Mouse (Mus musculus) regulatory T cell (primary cell): ENCODE data around the gene Hsf4.

Experiments
- in situ Hi-C: fragments of 300-600 bp; cut with MboI, MseI; formaldehyde crosslinking; loops from one replicate; pipeline ENCODE4 v1.15.1; 2025; ENCODE audit warnings: high pct_unique_total_duplicates

Hsf4 gene

DNA sequence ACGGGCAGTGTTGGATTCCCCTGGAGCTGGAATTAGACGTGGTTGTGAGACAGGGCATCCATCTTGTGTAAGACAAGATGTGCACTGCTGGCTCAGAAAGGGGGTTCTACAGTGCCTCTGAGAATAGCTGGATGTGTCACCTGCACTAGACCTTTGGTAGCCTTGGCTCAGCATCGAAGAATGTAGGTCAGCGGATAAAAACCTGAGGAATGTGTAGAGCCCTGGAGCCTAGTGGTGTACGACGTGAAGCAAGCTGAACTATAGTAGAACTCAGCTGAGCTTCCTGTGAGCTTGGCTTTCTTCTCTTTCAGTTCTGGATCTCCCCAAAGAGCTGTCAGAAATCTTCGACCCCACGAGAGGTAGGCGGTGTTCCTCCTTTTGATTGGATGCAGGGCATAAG, 34.3 kb downstream of the Hsf4 start:
- in situ Hi-C loops: no loop called here

DNA sequence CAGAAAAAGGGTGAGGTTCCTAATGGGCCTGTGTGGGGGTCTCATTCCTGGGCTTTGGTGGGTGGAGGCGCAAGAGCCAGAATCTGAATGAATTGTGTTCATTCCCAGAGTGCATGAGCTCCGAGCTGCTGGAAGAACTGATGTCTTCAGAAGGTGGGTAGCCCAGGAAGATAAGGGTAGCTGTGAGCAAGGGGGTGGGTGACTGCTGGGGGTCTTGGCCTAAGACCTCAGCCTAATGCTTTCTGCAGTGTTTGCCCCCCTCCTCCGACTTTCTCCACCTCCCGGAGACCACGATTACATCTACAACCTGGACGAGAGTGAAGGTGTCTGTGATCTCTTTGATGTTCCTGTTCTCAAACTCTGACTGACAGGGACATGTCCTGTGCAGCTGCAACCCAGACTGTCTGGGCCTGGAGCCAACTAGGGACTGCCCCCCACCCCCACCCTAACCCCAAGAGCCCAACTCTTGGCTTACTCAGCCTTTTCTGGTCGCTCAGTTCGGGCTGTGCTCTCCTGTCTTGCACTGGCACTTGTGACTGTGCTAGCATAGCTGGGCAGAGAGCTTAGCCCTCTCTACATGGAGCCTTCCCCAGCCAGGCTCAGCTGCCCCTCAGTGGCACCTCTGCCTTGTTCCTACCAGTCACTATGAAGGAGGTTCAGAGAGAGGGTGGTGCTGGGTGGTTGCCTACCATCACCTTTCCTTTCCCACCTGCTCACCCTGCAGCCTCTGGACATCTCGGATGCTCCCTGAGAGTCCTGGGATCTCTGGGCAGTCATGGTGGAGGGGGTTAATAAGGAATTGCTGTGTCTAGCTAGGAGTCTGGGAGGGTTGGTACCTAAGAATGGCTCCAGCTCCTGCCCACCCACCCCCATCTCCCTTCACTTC, 35.0 kb downstream of the Hsf4 start:
- in situ Hi-C loops: no loop called here

DNA sequence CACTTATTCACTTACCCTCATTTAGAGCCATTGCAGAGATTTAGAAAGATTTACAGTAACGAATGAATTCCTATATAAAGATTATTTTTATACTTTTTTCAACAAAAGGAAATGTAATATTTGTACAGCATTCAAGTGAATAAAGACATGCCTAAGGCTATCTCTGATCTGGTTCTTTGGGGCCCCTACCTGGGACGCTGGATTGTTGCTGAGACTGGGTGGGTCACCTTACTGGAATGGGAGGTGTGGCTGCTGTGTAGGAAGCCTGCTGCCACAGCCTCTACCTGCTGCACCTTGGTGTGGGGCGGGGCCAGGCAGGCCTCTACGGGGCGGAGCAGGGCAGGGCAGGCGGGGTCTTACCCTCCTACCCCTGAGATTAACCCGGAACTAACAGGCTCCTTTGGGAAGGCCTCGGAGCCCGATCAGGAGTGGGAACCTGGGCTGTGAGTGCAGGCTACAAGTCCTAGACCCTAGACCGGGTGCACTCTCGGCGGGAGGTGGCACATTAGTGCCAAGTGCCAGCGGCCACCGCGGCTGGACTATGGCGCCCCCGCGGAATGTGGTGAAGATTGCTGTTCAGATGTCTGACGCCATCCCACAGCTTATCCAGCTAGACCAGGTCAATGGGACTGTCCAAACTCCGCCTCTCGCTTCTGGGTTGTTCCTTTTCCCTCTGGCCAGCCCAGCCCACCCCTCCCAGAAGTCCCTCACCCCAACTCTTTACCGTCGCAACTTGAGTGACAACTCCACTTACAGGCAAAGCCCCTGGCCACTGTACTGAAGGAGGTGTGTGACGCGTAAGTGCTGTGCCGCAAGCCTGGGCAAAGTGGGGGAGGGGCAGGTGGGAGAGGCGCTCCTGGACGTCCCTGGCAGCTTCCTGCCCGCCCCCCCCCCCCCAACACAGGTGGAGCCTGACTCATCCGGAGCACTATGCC, 35.9 kb downstream of the Hsf4 start, which contains the start of gene Elmo3:
TSS of gene Elmo3 (plus strand) at position 391 of the 935 bp plus-strand sequence.
- in situ Hi-C loops: no loop called here

DNA sequence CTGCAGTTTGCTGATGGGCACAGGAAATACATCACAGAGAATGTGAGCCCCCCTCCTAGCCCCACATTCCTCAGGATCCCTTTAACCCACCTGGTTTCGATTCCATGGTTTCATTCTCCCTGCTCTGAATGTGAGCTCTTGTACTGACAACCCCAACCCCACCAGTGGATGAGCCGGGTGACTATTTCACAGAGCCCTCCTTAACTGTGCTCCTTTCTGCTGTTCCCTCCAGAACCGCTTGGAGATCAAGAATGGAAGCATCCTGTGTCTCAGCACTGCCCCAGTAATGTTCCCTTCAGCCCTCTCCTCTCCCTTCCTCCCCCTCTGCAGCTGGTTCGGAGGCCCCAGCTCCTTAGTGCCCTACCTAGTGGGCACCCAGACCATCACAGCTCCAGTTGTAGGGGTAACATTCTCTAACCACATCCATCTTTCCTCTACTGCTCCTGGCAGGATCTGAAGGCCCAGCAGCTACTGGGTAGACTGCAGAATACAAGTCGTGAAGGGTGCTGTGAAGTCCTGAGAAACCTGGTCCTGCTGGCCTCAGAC, 36.6 kb downstream of the Hsf4 start:
- in situ Hi-C loops: no loop called here

DNA sequence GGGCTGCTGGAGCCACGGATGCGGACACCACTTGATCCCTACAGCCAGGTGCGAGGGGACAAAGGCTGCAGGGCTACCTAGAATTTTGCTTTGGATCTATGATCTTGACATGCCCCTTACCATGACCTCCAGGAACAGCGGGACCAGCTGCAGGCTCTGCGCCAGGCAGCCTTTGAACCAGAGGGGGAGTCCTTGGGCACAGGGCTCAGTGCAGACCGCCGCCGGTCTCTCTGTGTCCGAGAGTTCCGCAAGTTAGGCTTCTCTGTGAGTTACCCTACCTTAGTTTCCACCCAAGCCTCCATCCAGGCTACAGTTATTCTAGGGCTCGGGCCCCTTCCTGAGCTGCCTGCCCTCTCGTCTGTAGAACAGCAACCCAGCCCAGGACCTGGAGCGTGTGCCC, 38.1 kb downstream of the Hsf4 start:
- in situ Hi-C loops: no loop called here

DNA sequence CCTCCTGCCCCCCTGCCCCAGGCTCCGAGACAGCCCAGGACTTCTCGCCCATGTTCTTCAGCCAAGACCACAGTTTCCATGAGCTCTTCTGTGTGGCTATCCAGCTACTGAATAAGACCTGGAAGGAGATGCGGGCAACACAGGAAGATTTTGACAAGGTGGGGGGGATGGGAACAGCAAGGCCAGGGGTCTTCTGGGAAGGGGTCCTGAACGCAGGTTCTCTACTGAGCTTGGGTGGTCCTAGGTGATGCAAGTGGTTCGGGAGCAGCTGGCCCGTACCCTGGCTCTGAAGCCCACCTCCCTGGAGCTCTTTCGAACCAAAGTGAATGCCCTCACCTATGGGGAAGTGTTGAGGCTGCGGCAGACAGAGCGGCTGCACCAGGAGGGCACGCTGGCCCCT, 38.8 kb downstream of the Hsf4 start:
- in situ Hi-C loops: no loop called here

DNA sequence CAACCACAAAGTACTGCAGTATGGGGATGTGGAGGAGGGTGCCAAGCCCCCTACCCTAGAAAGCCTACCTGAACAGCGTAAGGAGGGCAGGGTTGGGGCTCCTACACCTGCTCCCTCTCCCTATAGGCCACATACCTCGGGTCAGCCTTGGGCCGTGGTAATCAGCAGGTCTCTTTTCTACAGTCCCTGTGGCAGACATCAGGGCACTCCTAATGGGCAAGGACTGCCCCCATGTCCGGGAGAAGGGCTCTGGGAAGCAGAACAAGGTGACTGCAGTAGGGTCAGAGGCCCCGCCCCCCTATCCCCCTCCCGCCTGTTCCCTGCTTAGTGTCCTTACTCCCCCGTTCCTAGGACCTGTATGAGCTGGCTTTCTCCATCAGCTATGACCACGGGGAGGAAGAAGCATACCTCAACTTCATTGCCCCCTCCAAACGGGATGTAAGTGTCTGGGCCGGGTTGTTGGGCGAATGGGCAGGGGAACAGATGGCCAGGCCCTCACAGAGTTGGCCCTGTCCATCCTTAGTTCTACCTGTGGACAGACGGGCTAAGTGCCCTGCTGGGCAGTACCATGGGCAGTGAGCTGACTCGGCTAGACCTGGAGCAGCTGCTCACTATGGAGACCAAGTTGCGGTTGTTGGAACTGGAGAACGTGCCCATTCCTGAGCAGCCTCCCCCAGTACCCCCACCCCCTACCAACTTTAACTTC, 39.7 kb downstream of the Hsf4 start:
- in situ Hi-C loops: no loop called here

DNA sequence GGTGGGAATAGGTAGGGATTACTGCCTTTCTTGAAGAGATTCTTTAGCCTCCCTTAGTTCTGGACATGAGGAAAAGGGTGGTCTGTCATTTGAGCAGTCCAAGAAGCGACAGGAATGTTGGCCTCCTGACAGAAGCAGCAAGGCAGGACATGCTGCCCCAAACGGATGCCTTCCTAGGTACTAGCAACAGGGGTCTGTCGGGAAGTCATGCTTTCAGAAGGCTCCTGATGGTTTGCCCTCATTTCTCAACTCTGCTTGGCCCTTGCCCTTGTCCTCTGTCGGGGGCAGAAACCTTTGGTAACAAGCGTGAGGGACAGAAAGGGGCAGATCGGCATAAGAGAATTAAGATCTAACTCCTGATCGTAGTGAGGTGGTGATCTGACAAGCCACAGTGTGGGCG, 40.5 kb downstream of the Hsf4 start:
- in situ Hi-C loops: loop anchor here (10.0 kb wide), 1 partner anchor 1295 kb away; the partner anchor contains the start of gene Cdh1

DNA sequence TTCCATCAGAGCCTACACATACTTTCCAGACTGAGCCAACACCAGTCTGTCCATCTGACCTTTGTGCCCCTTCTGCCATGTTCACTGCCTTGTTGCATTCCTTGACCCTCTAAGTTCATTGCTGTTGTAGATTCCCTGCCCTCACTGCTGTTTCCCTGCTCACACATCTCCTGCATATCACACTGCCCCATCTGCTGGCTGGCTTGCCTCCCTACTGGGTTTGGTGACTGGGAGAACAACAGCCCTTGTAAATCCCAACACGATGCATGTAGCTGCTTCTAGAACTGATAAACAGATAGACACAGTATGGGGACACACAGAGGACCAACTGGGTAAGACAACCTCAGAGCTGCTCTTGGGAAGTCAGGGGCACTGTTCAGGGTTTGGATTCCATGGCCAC, 42.1 kb downstream of the Hsf4 start:
- in situ Hi-C loops: loop anchor here (10.0 kb wide), 1 partner anchor 1293 kb away; the partner anchor contains the start of gene Cdh1

DNA sequence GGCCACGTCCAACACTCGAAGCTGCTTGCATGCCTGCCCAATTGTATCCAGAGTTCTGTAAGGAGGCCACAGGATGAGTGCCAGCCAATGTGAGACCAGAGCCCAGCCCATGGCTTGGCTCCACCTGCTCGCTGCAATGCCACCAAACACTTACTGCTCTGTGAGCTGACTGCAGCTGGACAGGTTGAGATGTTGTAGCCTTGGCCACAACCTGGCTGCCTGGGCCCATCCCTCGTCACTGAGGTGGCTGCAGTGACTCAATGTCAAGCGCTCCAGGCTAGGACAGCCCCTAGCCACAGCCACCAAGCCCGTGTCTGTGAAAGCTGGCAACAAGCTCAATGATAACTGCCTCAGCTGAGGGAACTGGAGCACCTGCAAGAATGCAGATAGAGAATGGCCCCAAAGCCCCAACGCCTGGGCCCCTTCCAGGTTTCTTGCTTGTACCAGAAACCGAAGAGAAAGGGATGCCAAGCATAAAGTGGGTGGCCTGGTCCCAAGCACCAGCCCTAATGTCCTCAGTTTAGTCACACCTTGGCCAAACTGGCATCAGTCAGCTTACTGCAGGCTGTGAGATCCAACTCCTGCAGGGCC, 43.4 kb downstream of the Hsf4 start:
- in situ Hi-C loops: loop anchor here (10.0 kb wide), 1 partner anchor 1292 kb away; the partner anchor contains the start of gene Cdh1

DNA sequence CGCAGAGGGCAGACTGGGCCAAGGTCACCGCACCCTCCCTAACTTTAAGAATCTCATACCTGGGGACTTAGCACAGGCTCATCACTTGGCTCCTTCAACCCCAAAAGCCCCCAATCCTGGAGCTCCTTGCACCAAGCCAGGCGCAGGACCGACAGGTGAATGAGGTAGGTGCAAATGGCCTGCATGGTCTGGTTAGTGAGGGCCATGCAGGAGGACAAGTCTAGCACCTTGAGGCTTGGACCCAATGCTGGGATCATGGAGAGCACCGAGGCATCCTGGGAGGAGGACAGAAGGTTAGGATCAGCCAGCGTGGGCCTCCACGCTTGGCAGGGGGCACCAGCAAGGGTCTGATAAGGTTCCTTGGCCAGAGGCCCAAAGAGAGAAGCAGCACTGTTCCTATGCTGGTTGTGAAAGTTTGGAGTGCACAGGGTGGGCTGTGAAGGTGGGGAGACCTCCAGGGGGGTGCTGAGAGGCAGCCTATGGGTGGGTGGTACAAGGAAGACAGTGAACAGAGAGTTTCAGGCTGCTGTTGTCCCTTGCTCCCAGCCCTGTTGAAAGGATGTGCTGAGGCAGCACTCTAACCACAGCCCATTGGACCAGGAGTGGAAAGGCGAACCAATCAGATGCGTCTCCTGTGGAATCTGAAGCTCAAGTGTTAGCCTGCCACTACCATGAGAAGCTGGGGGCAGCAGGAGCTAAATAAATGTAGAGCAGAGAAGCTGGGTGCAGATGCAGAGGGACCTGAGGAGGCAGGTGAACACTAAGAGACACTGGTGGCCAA, 44.2 kb downstream of the Hsf4 start:
- in situ Hi-C loops: loop anchor here (10.0 kb wide), 1 partner anchor 1291 kb away; the partner anchor contains the start of gene Cdh1

DNA sequence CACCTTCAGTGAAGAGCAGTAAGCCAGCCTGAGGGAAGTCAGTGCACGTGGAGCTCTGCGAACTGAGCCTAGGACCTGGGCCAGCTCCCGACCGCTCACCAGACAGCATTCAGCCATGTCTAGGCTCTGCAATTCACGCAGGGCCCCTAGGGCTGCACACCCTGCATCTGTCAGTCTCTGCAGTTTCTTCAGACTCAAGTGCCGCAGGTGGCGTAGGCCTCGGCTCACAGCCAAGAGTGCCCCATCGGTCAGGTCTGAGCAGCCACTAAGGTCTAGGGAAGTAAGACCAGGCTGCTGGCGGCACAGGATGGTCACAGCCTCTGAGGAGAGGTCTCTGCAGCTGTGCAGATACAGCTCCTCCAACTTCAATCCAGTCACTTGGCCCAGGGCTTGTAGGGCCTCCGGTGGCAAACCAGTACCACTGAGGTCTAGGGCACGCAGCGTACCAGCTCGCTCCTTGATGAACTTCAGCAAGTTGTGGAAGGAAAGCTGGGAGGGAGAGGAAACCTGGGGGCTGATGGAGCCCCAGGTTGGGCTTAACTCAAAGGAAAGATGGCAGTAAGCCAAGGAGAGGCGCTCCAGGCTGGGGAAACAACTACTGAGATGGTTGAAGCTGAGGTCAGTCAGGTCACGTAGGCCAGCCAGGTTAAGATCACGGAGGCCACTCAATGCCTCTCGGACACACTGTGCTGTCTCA, 45.6 kb downstream of the Hsf4 start:
- in situ Hi-C loops: loop anchor here (10.0 kb wide), 1 partner anchor 1290 kb away; the partner anchor contains the start of gene Cdh1

DNA sequence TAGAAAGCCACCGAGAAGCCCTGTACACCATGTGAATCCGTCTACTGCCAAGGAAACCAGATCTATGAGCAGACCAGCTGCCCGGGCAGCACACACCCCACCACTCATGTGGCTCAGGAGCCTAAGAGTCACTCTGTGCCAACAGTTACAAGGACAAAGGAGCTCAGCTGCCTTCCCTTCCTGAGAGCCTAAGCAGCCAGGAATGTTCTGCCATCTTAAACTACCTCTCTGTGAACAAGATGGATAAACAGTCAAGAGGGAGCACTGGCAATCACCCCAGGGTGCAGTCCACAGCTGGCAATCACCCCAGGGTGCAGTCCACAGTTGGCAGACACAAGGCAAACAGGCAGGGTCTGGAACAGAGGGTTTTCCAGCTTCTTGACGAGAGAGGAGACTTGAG, 48.3 kb downstream of the Hsf4 start:
- in situ Hi-C loops: loop anchor here (10.0 kb wide), 1 partner anchor 1287 kb away; the partner anchor contains the start of gene Cdh1

DNA sequence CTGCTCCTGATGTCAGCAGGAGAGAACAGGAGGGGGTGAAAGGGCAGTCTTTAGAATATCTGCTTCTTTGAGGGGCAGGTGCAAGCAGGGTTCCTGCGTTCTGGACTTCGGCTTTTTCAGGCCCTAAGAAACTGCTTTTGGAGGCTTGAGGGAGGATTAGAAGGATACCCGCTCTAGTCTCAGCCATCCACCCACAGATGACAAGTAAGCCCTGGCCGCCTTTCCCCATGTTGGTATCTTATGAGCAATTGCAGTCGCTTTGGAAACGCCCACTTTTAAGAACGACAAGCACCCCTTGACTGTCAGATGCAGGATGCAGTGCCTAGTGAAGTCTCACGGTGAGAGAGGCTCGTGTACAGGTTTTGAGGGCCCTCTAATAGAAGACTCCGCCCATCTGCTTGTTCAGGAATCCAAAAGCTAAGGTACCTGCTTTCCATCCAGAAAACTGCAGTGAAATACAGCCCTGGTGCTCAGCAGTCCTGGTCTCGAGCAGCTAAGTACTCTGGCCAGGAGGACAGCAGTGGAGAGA, 49.1 kb downstream of the Hsf4 start:
- in situ Hi-C loops: loop anchor here (10.0 kb wide), 1 partner anchor 1286 kb away; the partner anchor contains the start of gene Cdh1

DNA sequence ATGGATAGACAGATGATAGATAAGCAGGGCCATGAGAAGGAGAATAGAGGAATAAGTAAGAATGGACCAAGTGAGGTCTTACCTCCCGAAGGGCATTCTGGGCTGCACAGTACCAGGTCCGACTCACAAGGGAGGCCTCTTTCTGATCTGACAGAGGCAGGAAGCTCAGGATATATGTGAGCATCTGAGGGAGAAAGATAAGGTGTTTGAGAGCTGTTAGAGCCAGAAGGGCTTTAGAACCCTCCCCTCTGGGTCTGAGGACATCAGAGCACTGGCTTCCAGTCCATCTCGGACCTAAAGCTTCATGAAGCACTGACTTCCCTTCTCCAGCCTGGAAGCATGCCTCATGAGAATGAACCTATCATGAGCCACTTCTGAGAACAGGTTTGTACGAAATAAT, 53.6 kb downstream of the Hsf4 start:
- in situ Hi-C loops: no loop called here
